Mouse (Mus musculus) intestine, postnatal 0 days (tissue): ENCODE measurements around the gene Mlana. TPM values are rescaled to one million over a fixed set of nuclear protein-coding genes. Genes with fewer than 3 reads are reported as not detected.

Source experiments
- ATAC-seq: fragments of 200-750 bp; cut with Nextera tagmentation; 2 replicates; pipeline ENCODE4 v1.8.0; 2017; ENCODE audit warnings: mild to moderate bottlenecking, moderate TSS enrichment, moderate library complexity
- H3K27ac ChIP-seq: fragments of 300-500 bp; sonication (generic); 2 replicates; pipeline ENCODE4 v1.5.1; 2014; ENCODE audit warnings: mild to moderate bottlenecking, low read depth, low read length, moderate library complexity
- H3K27me3 ChIP-seq: fragments of 300-500 bp; sonication (generic); replicated peaks from 2 replicates; pipeline ENCODE4 v1.6.1; 2014; ENCODE audit warnings: low read length, mixed read lengths; ENCODE audit not compliant: control insufficient read depth, insufficient read depth
- H3K36me3 ChIP-seq: fragments of 300-500 bp; sonication (generic); 2 replicates; pipeline ENCODE4 v1.6.1; 2014; ENCODE audit warnings: mild to moderate bottlenecking, moderate library complexity; ENCODE audit not compliant: control insufficient read depth, insufficient read depth
- H3K4me1 ChIP-seq: fragments of 300-500 bp; sonication (generic); replicated peaks from 2 replicates; pipeline ENCODE4 v1.6.1; 2014; ENCODE audit warnings: antibody characterized with exemption, low read length, mixed read lengths; ENCODE audit not compliant: control insufficient read depth, insufficient read depth
- H3K4me2 ChIP-seq: fragments of 300-500 bp; sonication (generic); replicated peaks from 2 replicates; pipeline ENCODE4 v1.6.1; 2014; ENCODE audit warnings: low read depth, mild to moderate bottlenecking, moderate library complexity
- H3K4me3 ChIP-seq: fragments of 300-500 bp; sonication (generic); 2 replicates; pipeline ENCODE4 v1.5.1; 2014; ENCODE audit warnings: low read depth, low read length
- H3K9ac ChIP-seq: fragments of 300-500 bp; sonication (generic); 2 replicates; pipeline ENCODE4 v1.6.1; 2014; ENCODE audit warnings: mild to moderate bottlenecking, low read depth, low read length
- H3K9me3 ChIP-seq: fragments of 300-500 bp; sonication (generic); 2 replicates; pipeline ENCODE4 v1.6.1; 2016; ENCODE audit warnings: mixed run types; ENCODE audit not compliant: control insufficient read depth
- CTCF ChIP-seq: sonication (generic); IDR thresholded peaks from 2 replicates; pipeline ENCODE4 v1.5.1; 2016; ENCODE audit warnings: low read depth, mild to moderate bottlenecking, control low read depth, antibody characterized with exemption, moderate library complexity
- WGBS: fragments of 180-500 bp; shearing (Covaris S2); extraction: QIAGEN DNeasy Blood & Tissue Kit; methylation state at CpG from one replicate; pipeline ENCODE4 v1.1.7; 2014; 5-methylcytosine and 5-hydroxymethylcytosine counted together
- polyA plus RNA-seq: library from polyadenylated mRNA; unstranded; fragments of >200 nt; fragmentation: Nextera tagmentation; extraction: Ambion mirVana; gene quantifications from 2 replicates; pipeline ENCODE4 v1.2.1, GENCODE M21; 2015

The Mlana gene
- polyA plus RNA-seq, 1 experiment from 2014 or later = 2.7 TPM

GRCm38 (mm10) chr19:29753939-29754338 is 56.3 kb downstream of the Mlana start:
- Histone ChIP-seq H3K27ac (no peak overlapping the region), H3K9me3 (no peaks in the 10 kb centered on the region), H3K36me3 (no peaks in the 10 kb centered on the region), H3K9ac (no peak overlapping the region), H3K4me1 (no peaks in the 10 kb centered on the region), H3K27me3 (no peaks in the 10 kb centered on the region), H3K4me2 (no peak overlapping the region), H3K4me3 (no peak overlapping the region)
- TF ChIP-seq CTCF = no peak
- 78% methylated on average over 2 of the region's 2 CpGs for WGBS
- ATAC-seq = no peak

Other genes starting within 250 kb of the Mlana start
- gene Ric1, start 175.5 kb upstream of the Mlana start, polyA plus RNA-seq = 10.2 and 12.0 TPM in 2 replicates
- 7.8 and 8.3 TPM in 2 replicates for gene Ermp1, start 49.4 kb upstream of the Mlana start, polyA plus RNA-seq
- gene 9930021J03Rik, start 108.2 kb downstream of the Mlana start, polyA plus RNA-seq = 3.4 and 4.1 TPM in 2 replicates
- 6.5 and 6.6 TPM in 2 replicates for gene Ranbp6, start 115.2 kb downstream of the Mlana start, polyA plus RNA-seq
- gene Il33, start 227.3 kb downstream of the Mlana start, polyA plus RNA-seq = 15.4 and 16.4 TPM in 2 replicates